Mouse (Mus musculus): ENCODE data around the gene Coq8a. TPM values are rescaled to one million over a fixed set of nuclear protein-coding genes. Genes with fewer than 3 reads are reported as not detected.
A peak's percentile ranks its signal among the peaks of the same experiment; 100 is the strongest.

The Coq8a gene
- polyA plus RNA-seq, 1 experiment from 2014 or later = 18.6 TPM

GRCm38 (mm10) chr1:180222007-180222406, 22.6 kb upstream of the Coq8a start:
- Histone ChIP-seq H3K36me3 (no peaks in the 10 kb centered on the region), H3K9ac (no peak overlapping the region), H3K4me2 (no peak overlapping the region), H3K4me3 (replicated peaks) (no peak overlapping the region), H3K4me1 (peaks cover 18% of the 10 kb centered on the region), H3K9me3 (replicated peaks) (0 out of 2 replicates have a peak, but pooled peaks cover 5% of the 10 kb centered on the region), H3K27ac (no peak overlapping the region), H3K27me3 (no peaks in the 10 kb centered on the region)
- 95% methylated on average over 1 of the region's 1 CpGs for WGBS
- no peak for ATAC-seq (replicated peaks; ENCODE audit: low FRiP score)

DNA sequence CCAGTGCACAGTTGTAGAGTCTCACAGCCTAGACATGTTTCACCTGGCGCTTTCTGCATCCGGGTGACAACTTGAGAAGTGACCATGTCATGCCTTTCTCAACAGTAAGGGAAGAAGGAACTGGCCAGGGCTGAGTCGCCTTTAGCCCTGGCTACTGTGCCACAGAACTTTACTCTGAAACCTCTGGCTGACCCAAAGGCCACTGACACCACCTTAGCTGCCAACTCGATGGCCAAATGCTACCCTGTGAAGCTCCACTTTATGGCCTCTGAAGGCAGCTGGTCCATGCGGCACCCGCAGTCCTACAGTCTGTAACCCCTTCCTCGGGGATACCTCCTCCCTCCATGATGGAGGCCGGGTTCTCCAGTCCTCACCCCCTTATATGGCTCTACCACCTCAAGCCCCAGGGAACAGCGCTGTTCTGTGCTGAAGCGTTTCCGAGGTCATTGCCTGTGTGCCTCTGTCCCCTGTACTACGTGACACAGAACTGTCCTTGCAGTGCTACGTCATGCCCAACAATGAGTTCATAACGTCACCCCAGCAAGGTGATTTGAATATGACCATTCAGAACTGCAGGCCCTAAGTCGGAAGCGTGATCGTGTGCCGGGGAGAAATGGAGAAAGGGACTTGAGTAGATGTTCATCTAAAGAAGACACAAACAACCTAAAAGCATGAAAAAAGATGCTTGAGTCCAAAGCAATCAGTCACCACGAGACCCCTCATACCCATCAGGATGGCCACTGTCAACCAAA, 21.6 kb upstream of the Coq8a start:
- Histone ChIP-seq H3K36me3 (no peaks in the 10 kb centered on the region), H3K4me1 (peaks cover 9% of the 10 kb centered on the region), H3K9ac (no peak overlapping the region), H3K4me2 (no peak overlapping the region), H3K27me3 (no peaks in the 10 kb centered on the region), H3K9me3 (replicated peaks) (0 out of 2 replicates have a peak, but pooled peaks cover 5% of the 10 kb centered on the region), H3K27ac (no peak overlapping the region), H3K4me3 (replicated peaks) (no peak overlapping the region)
- no peak for ATAC-seq (replicated peaks; ENCODE audit: low FRiP score)
- WGBS = 73% methylated on average over 19 of the region's 19 CpGs

GRCm38 (mm10) chr1:180216541-180217276, 17.3 kb upstream of the Coq8a start:
- no peak overlapping the region for H3K9ac ChIP-seq
- H3K27me3 ChIP-seq = no peaks in the 10 kb centered on the region
- 57% methylated on average over 5 of the region's 5 CpGs for WGBS

DNA sequence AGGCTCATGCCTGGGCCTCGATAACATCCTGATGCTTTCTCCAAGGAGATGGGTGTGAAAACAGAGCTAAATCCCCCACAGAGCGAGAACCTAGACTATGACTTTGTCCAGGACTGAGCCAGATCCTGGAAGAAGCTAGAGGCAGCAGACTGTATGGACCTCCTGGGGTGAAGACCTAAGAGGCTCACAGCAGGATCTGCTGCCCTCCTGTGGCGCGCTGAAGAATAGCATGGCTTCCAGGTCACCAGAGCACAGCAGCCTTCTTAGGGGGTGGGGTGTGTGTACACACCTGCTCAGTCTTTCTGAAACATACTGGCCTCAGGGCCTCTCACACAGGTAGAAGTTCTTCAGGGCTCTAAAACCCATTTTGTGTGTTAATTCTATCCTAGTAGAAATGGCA, 15.6 kb upstream of the Coq8a start:
- no peaks in the 10 kb centered on the region for H3K36me3 ChIP-seq
- no peak overlapping the region for H3K4me3 ChIP-seq (replicated peaks)
- H3K4me1 ChIP-seq = 0 out of 2 replicates have a peak, but pooled peaks cover 3% of the 10 kb centered on the region
- H3K27ac ChIP-seq = no peak overlapping the region
- H3K27me3 ChIP-seq = no peaks in the 10 kb centered on the region
- ATAC-seq (replicated peaks; ENCODE audit: low FRiP score) = peak; percentile 81
- no peak overlapping the region for H3K4me2 ChIP-seq
- WGBS = 21% methylated on average over 4 of the region's 4 CpGs
- H3K9ac ChIP-seq = no peak overlapping the region
- H3K9me3 ChIP-seq (replicated peaks) = 0 out of 2 replicates have a peak, but pooled peaks cover 5% of the 10 kb centered on the region

More at GRCm38 (mm10) chr1:180216541-180217276, 17.3 kb upstream of the Coq8a start:
- Histone ChIP-seq H3K4me2 (no peak overlapping the region), H3K4me3 (replicated peaks) (no peak overlapping the region), H3K4me1 (0 out of 2 replicates have a peak, but pooled peaks cover 3% of the 10 kb centered on the region), H3K27ac (no peak overlapping the region), H3K36me3 (no peaks in the 10 kb centered on the region), H3K9me3 (replicated peaks) (0 out of 2 replicates have a peak, but pooled peaks cover 5% of the 10 kb centered on the region)
- ATAC-seq (replicated peaks; ENCODE audit: low FRiP score) = no peak; the same call in 1 of the 2 replicates

DNA sequence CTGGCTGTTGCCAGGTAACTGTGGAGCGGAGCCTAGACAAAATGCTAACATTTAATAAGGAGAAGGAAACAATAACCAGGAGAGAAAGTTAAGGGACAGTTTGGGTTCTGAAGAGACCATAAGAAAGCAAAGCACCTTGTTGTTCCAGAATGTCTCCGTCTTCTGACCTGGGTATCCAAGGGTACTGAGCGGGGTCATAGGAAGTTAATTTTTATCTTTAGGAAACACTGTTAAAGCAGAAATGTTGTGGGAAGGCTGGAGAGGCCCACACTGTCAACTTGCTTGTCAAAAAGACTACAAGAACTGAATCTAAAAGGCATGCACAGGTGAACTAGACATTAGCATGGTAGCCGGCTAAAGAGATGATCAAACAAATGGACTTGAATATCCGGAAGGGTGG, 13.5 kb upstream of the Coq8a start:
- Histone ChIP-seq H3K27me3 (no peaks in the 10 kb centered on the region), H3K36me3 (no peaks in the 10 kb centered on the region), H3K27ac (0 out of 2 replicates have a peak overlapping the region, but pooled peaks have one; percentile 19), H3K4me2 (no peak overlapping the region), H3K4me3 (replicated peaks) (no peak overlapping the region), H3K9ac (no peak overlapping the region), H3K4me1 (0 out of 2 replicates have a peak, but pooled peaks cover 3% of the 10 kb centered on the region), H3K9me3 (replicated peaks) (0 out of 2 replicates have a peak, but pooled peaks cover under 1% of the 10 kb centered on the region)
- WGBS = 83% methylated on average over 5 of the region's 5 CpGs
- ATAC-seq (replicated peaks; ENCODE audit: low FRiP score) = no peak

- Histone ChIP-seq H3K36me3 (no peaks in the 10 kb centered on the region), H3K9ac (no peak overlapping the region), H3K4me1 (0 out of 2 replicates have a peak, but pooled peaks cover 3% of the 10 kb centered on the region), H3K4me2 (no peak overlapping the region), H3K4me3 (replicated peaks) (no peak overlapping the region), H3K9me3 (replicated peaks) (no peaks in the 10 kb centered on the region), H3K27ac (no peak overlapping the region), H3K27me3 (no peaks in the 10 kb centered on the region)
- ATAC-seq (replicated peaks; ENCODE audit: low FRiP score) = no peak
- 81% methylated on average over 9 of the region's 9 CpGs for WGBS
Measured at GRCm38 (mm10) chr1:180210781-180211271, 11.4 kb upstream of the Coq8a start.

DNA sequence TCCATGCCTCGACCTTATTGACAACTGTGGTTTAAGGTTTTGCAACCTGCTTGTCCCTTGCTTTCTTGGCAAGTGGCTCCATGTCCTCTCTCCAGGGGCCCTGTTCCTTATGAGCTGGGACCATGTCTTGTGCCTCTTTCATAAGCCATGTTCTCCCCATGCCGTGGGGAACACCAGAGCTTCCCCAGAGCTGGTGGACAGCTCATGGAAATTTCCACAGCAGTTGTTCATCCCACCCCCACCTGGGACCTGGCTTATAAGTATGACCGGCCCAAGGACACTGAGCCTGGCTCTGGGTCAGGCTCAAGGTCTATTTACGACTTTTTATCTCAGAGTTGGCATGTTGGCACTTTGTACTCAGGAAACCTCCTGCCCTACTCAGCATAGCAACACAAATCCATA, 10.6 kb upstream of the Coq8a start:
- Histone ChIP-seq H3K9me3 (replicated peaks) (no peaks in the 10 kb centered on the region), H3K4me3 (replicated peaks) (no peak overlapping the region), H3K27me3 (no peaks in the 10 kb centered on the region), H3K27ac (no peak overlapping the region), H3K9ac (no peak overlapping the region), H3K36me3 (no peaks in the 10 kb centered on the region), H3K4me2 (no peak overlapping the region), H3K4me1 (0 out of 2 replicates have a peak, but pooled peaks cover 3% of the 10 kb centered on the region)
- 78% methylated on average over 4 of the region's 4 CpGs for WGBS
- no peak for ATAC-seq (replicated peaks; ENCODE audit: low FRiP score)

DNA sequence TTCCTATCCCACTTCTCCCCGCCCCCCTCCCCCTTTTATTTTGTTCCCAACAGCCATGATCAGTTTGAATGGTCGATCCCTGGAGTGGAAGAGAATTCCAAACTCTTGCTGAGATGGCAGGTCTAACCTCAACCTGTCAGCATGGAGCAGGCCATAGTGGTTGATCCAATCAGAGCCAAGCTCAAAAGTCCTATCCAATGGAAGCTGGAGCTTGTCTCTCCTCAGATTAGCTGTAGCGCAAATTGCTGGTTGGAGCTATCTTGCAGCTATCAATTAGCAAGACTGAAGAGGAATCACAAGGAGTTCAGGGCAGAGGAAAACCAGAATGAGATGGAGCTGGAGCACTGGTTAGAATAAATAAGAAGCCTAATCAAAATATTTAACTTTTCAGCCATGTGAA, 9.0 kb upstream of the Coq8a start:
- Histone ChIP-seq H3K4me2 (no peak overlapping the region), H3K27ac (no peak overlapping the region), H3K4me1 (0 out of 2 replicates have a peak, but pooled peaks cover 3% of the 10 kb centered on the region), H3K9me3 (replicated peaks) (peaks cover 3% of the 10 kb centered on the region; the same call in 1 of the 2 replicates), H3K27me3 (no peaks in the 10 kb centered on the region), H3K4me3 (replicated peaks) (no peak overlapping the region), H3K36me3 (no peaks in the 10 kb centered on the region), H3K9ac (no peak overlapping the region)
- 80% methylated on average over 3 of the region's 3 CpGs for WGBS
- ATAC-seq (replicated peaks; ENCODE audit: low FRiP score) = no peak

DNA sequence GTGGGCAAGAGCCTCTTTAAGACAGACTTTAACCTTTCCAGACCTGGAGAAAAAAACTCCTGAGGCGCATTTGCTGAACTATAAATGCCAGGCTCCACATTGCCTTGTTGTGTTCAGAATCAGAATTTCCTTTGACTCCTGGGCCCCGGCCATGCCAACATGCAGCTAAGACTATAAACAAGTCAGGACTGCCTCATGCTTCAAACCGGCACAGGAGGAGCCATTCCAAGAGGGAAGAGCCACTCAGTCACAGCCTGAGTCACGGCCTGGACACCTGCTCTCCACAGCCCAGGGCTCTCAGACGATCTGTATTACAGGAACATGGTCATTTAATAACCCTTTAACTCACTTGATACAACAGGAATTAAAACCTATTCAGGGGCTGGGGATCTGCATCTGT, 1.3 kb upstream of the Coq8a start:
- Histone ChIP-seq H3K27me3 (no peaks in the 10 kb centered on the region), H3K9me3 (replicated peaks) (peaks cover 3% of the 10 kb centered on the region; the same call in 1 of the 2 replicates), H3K4me1 (peaks cover 6% of the 10 kb centered on the region), H3K4me3 (replicated peaks) (no peak overlapping the region), H3K9ac (no peak overlapping the region), H3K4me2 (no peak overlapping the region), H3K36me3 (no peaks in the 10 kb centered on the region), H3K27ac (no peak overlapping the region)
- WGBS = 58% methylated on average over 5 of the region's 5 CpGs
- ATAC-seq (replicated peaks; ENCODE audit: low FRiP score) = no peak

GRCm38 (mm10) chr1:180199715-180200050, 281 bp upstream of the Coq8a start:
- no peak overlapping the region for H3K4me3 ChIP-seq (replicated peaks)
- 50% methylated on average over 4 of the region's 4 CpGs for WGBS

DNA sequence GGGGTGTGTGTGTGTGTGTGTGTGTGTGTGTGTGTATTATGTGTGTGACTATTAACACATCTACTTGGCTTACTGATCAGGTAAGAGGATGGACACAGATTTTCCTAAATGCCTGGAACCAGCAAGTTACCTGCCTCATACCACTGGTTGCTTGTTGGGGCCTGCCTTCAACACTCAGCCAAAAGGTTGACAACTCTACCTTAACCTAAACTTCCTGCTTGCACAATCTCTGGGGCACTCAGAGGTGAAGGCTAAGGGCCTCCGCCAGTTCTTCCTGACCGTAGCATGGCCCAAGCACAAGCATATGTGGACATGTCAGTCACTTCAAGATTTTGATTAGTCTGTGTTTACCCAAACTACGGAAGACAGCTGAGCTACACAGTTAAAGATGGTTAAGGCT, 1.4 kb downstream of the Coq8a start:
- WGBS = 77% methylated on average over 3 of the region's 3 CpGs

More at GRCm38 (mm10) chr1:180199715-180200050, 281 bp upstream of the Coq8a start:
- Histone ChIP-seq H3K36me3 (no peaks in the 10 kb centered on the region), H3K27ac (no peak overlapping the region), H3K27me3 (no peaks in the 10 kb centered on the region), H3K4me2 (no peak overlapping the region), H3K9ac (no peak overlapping the region), H3K9me3 (replicated peaks) (peaks cover 3% of the 10 kb centered on the region; the same call in 1 of the 2 replicates), H3K4me1 (peaks cover 15% of the 10 kb centered on the region)
- no peak for ATAC-seq (replicated peaks; ENCODE audit: low FRiP score)

GRCm38 (mm10) chr1:180196508-180196907, 2.9 kb downstream of the Coq8a start:
- H3K27me3 ChIP-seq = 0 out of 2 replicates have a peak, but pooled peaks cover 4% of the 10 kb centered on the region
- H3K36me3 ChIP-seq = no peaks in the 10 kb centered on the region
- H3K9me3 ChIP-seq (replicated peaks) = no peaks in the 10 kb centered on the region
- peak overlapping the region; percentile 97 for H3K4me2 ChIP-seq
- WGBS = 92% methylated on average over 9 of the region's 9 CpGs
- H3K9ac ChIP-seq = 0 out of 2 replicates have a peak overlapping the region, but pooled peaks have one; percentile 9
- H3K4me1 ChIP-seq = peaks cover 18% of the 10 kb centered on the region
- peak overlapping the region; percentile 71 for H3K4me3 ChIP-seq (replicated peaks)
- no peak for ATAC-seq (replicated peaks; ENCODE audit: low FRiP score)
- H3K27ac ChIP-seq = no peak overlapping the region

More for the DNA sequence above, 1.4 kb downstream of the Coq8a start:
- Histone ChIP-seq H3K9me3 (replicated peaks) (no peaks in the 10 kb centered on the region), H3K27ac (no peak overlapping the region), H3K4me2 (no peak overlapping the region), H3K9ac (no peak overlapping the region), H3K36me3 (no peaks in the 10 kb centered on the region), H3K4me1 (peaks cover 17% of the 10 kb centered on the region), H3K27me3 (0 out of 2 replicates have a peak, but pooled peaks cover 4% of the 10 kb centered on the region), H3K4me3 (replicated peaks) (no peak overlapping the region)
- ATAC-seq (replicated peaks; ENCODE audit: low FRiP score) = no peak

All from kidney, embryonic 15.5 days (tissue).